Mouse (Mus musculus): ENCODE data around the gene Rara.

GRCm38 (mm10) chr11:98981289-98981996 is 53.8 kb downstream of the Rara start:
- no peak for TF ChIP-seq POLR2A (IDR thresholded peaks at IDR 0.05; ENCODE audit: borderline replicate concordance, extremely low read depth, low read depth, low read length)
- TF ChIP-seq CTCF (IDR thresholded peaks at IDR 0.05; ENCODE audit: insufficient read depth, low read length), result no peak
